Mouse (Mus musculus) liver, postnatal 0 days (tissue): Measurements from ENCODE around the gene Npffr2.

ENCODE experiments used
- CTCF ChIP-seq: sonication (generic); IDR thresholded peaks from 2 replicates; pipeline ENCODE4 v1.5.1; 2016; ENCODE audit warnings: antibody characterized with exemption, low read depth
- EP300 ChIP-seq: IDR thresholded peaks from 2 replicates; pipeline ENCODE4 v1.6.1; 2016; ENCODE audit warnings: antibody characterized with exemption, low read depth, mild to moderate bottlenecking

DNA sequence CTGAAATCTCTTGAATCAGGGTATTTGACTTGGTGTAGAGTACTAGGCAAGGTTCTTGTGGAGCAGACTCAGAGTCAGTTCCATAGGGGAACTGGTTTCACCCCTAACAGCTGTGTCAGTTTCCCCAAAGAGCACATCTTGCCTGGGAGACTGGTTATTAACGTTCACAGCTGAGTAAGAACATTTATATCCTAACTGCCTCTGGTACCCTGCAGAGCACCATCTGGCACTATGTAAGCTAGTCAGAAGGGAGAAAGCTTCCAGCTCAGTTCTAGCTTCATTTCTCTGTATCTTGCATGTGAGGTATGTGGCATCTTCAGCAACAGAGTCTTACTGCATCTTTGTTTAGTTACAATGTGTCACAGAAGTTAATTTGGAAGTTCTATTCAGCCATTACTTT lies 53.9 kb downstream of the Npffr2 start:
- TF ChIP-seq CTCF: no peak
- TF ChIP-seq EP300: no peak
